Mouse (Mus musculus): Measurements from ENCODE around the gene Fam129a. TPM values are rescaled to one million over a fixed set of nuclear protein-coding genes. Genes with fewer than 3 reads are reported as not detected.

Fam129a gene
- polyA plus RNA-seq, 1 experiment from 2014 or later, result 1.4 TPM

- H3K4me3 ChIP-seq (ENCODE audit: low read depth, low read length), result no peak overlapping the region
- H3K4me2 ChIP-seq (ENCODE audit: low read depth, low read length), result no peak overlapping the region
- no peak for ATAC-seq (replicated peaks; ENCODE audit: insufficient number of reproducible peaks, low FRiP score, low TSS enrichment, low read depth)
- no peaks in the 10 kb centered on the region for H3K9me3 ChIP-seq (replicated peaks; ENCODE audit: control insufficient read depth, low read length)
- H3K9ac ChIP-seq (replicated peaks; ENCODE audit: low read length), result no peak overlapping the region
- no peak for DNase-seq (ENCODE audit: low spot score)
- H3K27ac ChIP-seq (replicated peaks; ENCODE audit: low read depth, low read length), result no peak overlapping the region
- H3K27me3 ChIP-seq (ENCODE audit: control insufficient read depth, insufficient read depth, low read length), result peaks cover 7% of the 10 kb centered on the region; the same call in 1 of the 2 replicates
- no peaks in the 10 kb centered on the region for H3K4me1 ChIP-seq (ENCODE audit: control insufficient read depth, insufficient read depth, low read length)
- H3K36me3 ChIP-seq (replicated peaks; ENCODE audit: control insufficient read depth, insufficient read depth, low read depth, low read length), result no peaks in the 10 kb centered on the region
- WGBS, result 84% methylated on average over 7 of the region's 7 CpGs
Observed at GRCm38 (mm10) chr1:151572601-151573320, 1.8 kb downstream of the Fam129a start.

DNA sequence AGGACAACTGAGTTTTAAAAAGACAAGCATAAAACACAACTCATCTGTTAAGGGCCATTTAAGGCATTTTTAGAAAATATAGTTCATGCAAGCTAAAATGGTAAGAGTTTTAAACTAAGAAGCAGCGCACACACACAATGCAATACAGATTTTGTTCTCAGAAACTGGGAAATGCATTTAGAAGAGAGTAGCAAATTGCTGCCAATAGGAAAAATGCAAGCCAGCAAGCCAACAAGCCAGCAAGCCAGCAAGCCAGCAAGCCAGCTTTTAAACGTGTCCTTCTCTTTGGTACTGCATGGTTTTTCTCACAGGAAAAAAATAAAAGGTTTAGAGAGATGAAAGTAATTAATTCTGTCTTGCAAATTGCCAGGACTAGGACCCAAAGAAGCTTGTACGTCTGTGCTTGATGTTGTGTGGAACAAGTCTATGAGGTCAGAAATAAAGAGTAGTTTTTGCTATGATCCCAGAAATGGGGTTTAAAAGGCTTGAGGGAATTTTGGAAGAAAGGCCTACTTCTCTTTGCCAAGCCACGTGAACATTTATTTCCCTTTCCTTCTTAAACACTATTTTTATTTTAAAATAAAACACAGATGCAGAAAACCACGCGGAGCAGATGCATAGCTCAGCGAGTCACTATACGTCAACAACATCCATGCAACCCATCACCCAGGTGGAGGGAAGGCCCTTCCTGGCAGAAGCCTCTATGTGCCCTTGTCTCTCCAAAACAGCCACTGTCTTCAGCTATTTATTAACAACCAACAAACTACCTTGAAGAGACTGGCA lies 9.4 kb downstream of the Fam129a start:
- Histone ChIP-seq H3K27me3 (ENCODE audit: control insufficient read depth, insufficient read depth, low read length) (no peaks in the 10 kb centered on the region), H3K36me3 (replicated peaks; ENCODE audit: control insufficient read depth, insufficient read depth, low read depth, low read length) (no peaks in the 10 kb centered on the region), H3K9me3 (replicated peaks; ENCODE audit: control insufficient read depth, low read length) (no peaks in the 10 kb centered on the region), H3K4me1 (ENCODE audit: control insufficient read depth, insufficient read depth, low read length) (no peaks in the 10 kb centered on the region), H3K4me3 (ENCODE audit: low read depth, low read length) (no peak overlapping the region), H3K9ac (replicated peaks; ENCODE audit: low read length) (no peak overlapping the region), H3K27ac (replicated peaks; ENCODE audit: low read depth, low read length) (no peak overlapping the region), H3K4me2 (ENCODE audit: low read depth, low read length) (no peak overlapping the region)
- ATAC-seq (replicated peaks; ENCODE audit: insufficient number of reproducible peaks, low FRiP score, low TSS enrichment, low read depth), result no peak
- 79% methylated on average over 8 of the region's 8 CpGs for WGBS
- no peak for DNase-seq (ENCODE audit: low spot score)

DNA sequence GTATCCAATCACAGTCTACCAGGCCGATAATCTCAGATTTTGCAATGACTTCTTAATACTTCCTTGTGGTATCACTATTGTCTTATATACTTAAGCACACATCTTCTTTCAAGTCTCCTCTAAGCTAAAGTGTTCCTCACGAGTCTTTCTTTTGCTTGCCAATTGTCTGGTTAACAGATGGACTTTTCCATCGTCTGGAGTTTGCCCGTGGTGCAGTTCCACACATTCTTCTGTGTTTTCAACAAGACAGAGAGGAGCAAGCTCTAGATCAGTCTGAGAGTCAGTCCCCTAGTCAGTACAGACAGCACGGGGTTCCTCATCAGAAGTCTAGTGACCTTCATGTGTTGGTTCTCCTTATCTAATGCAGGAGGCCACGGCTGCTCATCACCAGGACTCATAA lies 10.5 kb downstream of the Fam129a start:
- Histone ChIP-seq H3K9me3 (replicated peaks; ENCODE audit: control insufficient read depth, low read length) (no peaks in the 10 kb centered on the region), H3K27me3 (ENCODE audit: control insufficient read depth, insufficient read depth, low read length) (no peaks in the 10 kb centered on the region), H3K4me1 (ENCODE audit: control insufficient read depth, insufficient read depth, low read length) (no peaks in the 10 kb centered on the region), H3K9ac (replicated peaks; ENCODE audit: low read length) (no peak overlapping the region), H3K27ac (replicated peaks; ENCODE audit: low read depth, low read length) (no peak overlapping the region), H3K4me2 (ENCODE audit: low read depth, low read length) (no peak overlapping the region), H3K36me3 (replicated peaks; ENCODE audit: control insufficient read depth, insufficient read depth, low read depth, low read length) (no peaks in the 10 kb centered on the region), H3K4me3 (ENCODE audit: low read depth, low read length) (no peak overlapping the region)
- 88% methylated on average over 6 of the region's 6 CpGs for WGBS
- DNase-seq (ENCODE audit: low spot score) (no peak), ATAC-seq (replicated peaks; ENCODE audit: insufficient number of reproducible peaks, low FRiP score, low TSS enrichment, low read depth) (no peak)

- ATAC-seq (replicated peaks; ENCODE audit: insufficient number of reproducible peaks, low FRiP score, low TSS enrichment, low read depth) (no peak), DNase-seq (ENCODE audit: low spot score) (no peak)
- no peaks in the 10 kb centered on the region for H3K9me3 ChIP-seq (replicated peaks; ENCODE audit: control insufficient read depth, low read length)
- WGBS, result 68% methylated on average over 4 of the region's 4 CpGs
- H3K4me2 ChIP-seq (ENCODE audit: low read depth, low read length), result no peak overlapping the region
- H3K36me3 ChIP-seq (replicated peaks; ENCODE audit: control insufficient read depth, insufficient read depth, low read depth, low read length), result no peaks in the 10 kb centered on the region
- H3K4me3 ChIP-seq (ENCODE audit: low read depth, low read length), result no peak overlapping the region
- no peaks in the 10 kb centered on the region for H3K4me1 ChIP-seq (ENCODE audit: control insufficient read depth, insufficient read depth, low read length)
- no peak overlapping the region for H3K27ac ChIP-seq (replicated peaks; ENCODE audit: low read depth, low read length)
- no peaks in the 10 kb centered on the region for H3K27me3 ChIP-seq (ENCODE audit: control insufficient read depth, insufficient read depth, low read length)
- no peak overlapping the region for H3K9ac ChIP-seq (replicated peaks; ENCODE audit: low read length)
Observed at GRCm38 (mm10) chr1:151581977-151582376, 11.0 kb downstream of the Fam129a start.

DNA sequence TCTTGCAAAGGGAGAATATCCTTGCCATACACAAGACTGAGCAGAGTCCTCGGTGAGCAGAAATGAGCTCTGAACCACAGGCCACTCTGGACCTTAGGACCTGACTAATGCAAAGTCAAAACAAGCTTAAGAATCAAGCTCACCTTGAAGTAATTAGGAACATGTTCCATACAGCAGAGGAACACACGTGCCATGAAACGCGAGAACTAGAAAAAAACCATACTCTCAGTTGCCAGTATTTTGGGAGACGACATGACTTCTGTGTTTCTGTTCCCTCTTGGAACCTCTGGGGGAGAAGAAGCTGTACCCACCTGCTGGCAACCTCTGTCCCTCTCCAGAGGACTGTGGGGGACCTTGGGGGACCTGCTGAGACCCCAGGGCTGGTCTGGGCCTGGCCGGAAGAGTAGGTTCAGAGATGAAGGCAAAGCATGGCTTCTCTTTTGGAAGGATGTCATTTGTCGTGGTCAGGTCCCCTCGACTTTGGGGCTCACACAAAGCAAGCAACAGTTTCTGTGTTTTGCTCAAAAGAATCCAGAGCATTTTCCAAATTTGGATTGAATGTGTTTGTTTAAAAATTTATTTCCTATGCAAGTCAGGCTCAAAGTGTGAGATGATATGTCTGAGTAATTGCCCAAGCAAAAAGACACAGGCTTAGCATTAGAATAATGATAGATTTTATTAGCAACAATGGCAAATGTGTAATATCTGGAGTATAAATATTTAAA lies 12.6 kb downstream of the Fam129a start:
- Histone ChIP-seq H3K4me3 (ENCODE audit: low read depth, low read length) (no peak overlapping the region), H3K27ac (replicated peaks; ENCODE audit: low read depth, low read length) (no peak overlapping the region), H3K27me3 (ENCODE audit: control insufficient read depth, insufficient read depth, low read length) (no peaks in the 10 kb centered on the region), H3K4me2 (ENCODE audit: low read depth, low read length) (no peak overlapping the region), H3K9ac (replicated peaks; ENCODE audit: low read length) (no peak overlapping the region), H3K4me1 (ENCODE audit: control insufficient read depth, insufficient read depth, low read length) (no peaks in the 10 kb centered on the region), H3K36me3 (replicated peaks; ENCODE audit: control insufficient read depth, insufficient read depth, low read depth, low read length) (no peaks in the 10 kb centered on the region), H3K9me3 (replicated peaks; ENCODE audit: control insufficient read depth, low read length) (no peaks in the 10 kb centered on the region)
- 48% methylated on average over 8 of the region's 8 CpGs for WGBS
- DNase-seq (ENCODE audit: low spot score) (peak; percentile 40), ATAC-seq (replicated peaks; ENCODE audit: insufficient number of reproducible peaks, low FRiP score, low TSS enrichment, low read depth) (no peak)

DNA sequence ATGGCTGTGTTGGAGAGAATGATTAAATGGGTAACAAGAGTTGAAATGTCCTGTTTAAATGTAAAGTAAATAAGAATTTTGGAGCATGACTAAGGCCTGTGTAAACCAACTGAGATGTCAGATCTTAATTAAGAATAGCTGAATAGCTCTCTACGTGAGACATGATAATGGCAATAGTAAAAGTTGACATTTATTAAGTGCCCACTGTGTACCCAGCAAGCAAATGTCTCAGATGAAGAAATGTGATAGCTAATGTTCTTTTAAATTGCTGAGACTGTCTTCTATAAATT lies 13.1 kb downstream of the Fam129a start:
- Histone ChIP-seq H3K36me3 (replicated peaks; ENCODE audit: control insufficient read depth, insufficient read depth, low read depth, low read length) (no peaks in the 10 kb centered on the region), H3K4me2 (ENCODE audit: low read depth, low read length) (no peak overlapping the region), H3K4me1 (ENCODE audit: control insufficient read depth, insufficient read depth, low read length) (no peaks in the 10 kb centered on the region), H3K9ac (replicated peaks; ENCODE audit: low read length) (no peak overlapping the region), H3K9me3 (replicated peaks; ENCODE audit: control insufficient read depth, low read length) (no peaks in the 10 kb centered on the region), H3K4me3 (ENCODE audit: low read depth, low read length) (no peak overlapping the region), H3K27me3 (ENCODE audit: control insufficient read depth, insufficient read depth, low read length) (no peaks in the 10 kb centered on the region), H3K27ac (replicated peaks; ENCODE audit: low read depth, low read length) (no peak overlapping the region)
- WGBS, result 80% methylated on average over 1 of the region's 1 CpGs
- ATAC-seq (replicated peaks; ENCODE audit: insufficient number of reproducible peaks, low FRiP score, low TSS enrichment, low read depth) (no peak), DNase-seq (ENCODE audit: low spot score) (no peak)

- Histone ChIP-seq H3K4me3 (ENCODE audit: low read depth, low read length) (no peak overlapping the region), H3K27ac (replicated peaks; ENCODE audit: low read depth, low read length) (no peak overlapping the region), H3K4me1 (ENCODE audit: control insufficient read depth, insufficient read depth, low read length) (no peaks in the 10 kb centered on the region), H3K4me2 (ENCODE audit: low read depth, low read length) (no peak overlapping the region), H3K36me3 (replicated peaks; ENCODE audit: control insufficient read depth, insufficient read depth, low read depth, low read length) (no peaks in the 10 kb centered on the region), H3K27me3 (ENCODE audit: control insufficient read depth, insufficient read depth, low read length) (no peaks in the 10 kb centered on the region), H3K9me3 (replicated peaks; ENCODE audit: control insufficient read depth, low read length) (no peaks in the 10 kb centered on the region), H3K9ac (replicated peaks; ENCODE audit: low read length) (no peak overlapping the region)
- ATAC-seq (replicated peaks; ENCODE audit: insufficient number of reproducible peaks, low FRiP score, low TSS enrichment, low read depth) (no peak), DNase-seq (ENCODE audit: low spot score) (no peak)
- 79% methylated on average over 11 of the region's 11 CpGs for WGBS
Observed at GRCm38 (mm10) chr1:151584565-151585216, 13.7 kb downstream of the Fam129a start.

All from embryonic facial prominence, embryonic 11.5 days (tissue).